Mouse (Mus musculus) heart, embryonic 11.5 days (tissue): ENCODE measurements around the gene As3mt. TPM values are rescaled to one million over a fixed set of nuclear protein-coding genes. Genes with fewer than 3 reads are reported as not detected.

Experiments
- ATAC-seq: fragments of 200-750 bp; cut with Nextera tagmentation; replicated peaks from 2 replicates; pipeline ENCODE4 v1.8.0; 2017; ENCODE audit warnings: moderate library complexity; ENCODE audit not compliant: insufficient number of reproducible peaks, low FRiP score, low TSS enrichment
- H3K27ac ChIP-seq: fragments of 300-500 bp; sonication (generic); 2 replicates; pipeline ENCODE4 v1.5.1; 2014; ENCODE audit warnings: mild to moderate bottlenecking, low read depth, low read length
- H3K27me3 ChIP-seq: fragments of 300-500 bp; sonication (generic); 2 replicates; pipeline ENCODE4 v1.6.1; 2014; ENCODE audit warnings: mild to moderate bottlenecking, low read length, mixed read lengths; ENCODE audit not compliant: control insufficient read depth, insufficient read depth
- H3K36me3 ChIP-seq: fragments of 300-500 bp; sonication (generic); 2 replicates; pipeline ENCODE4 v1.6.1; 2014; ENCODE audit warnings: mild to moderate bottlenecking, low read length, moderate library complexity, mixed read lengths; ENCODE audit not compliant: control insufficient read depth, insufficient read depth
- H3K4me1 ChIP-seq: fragments of 300-500 bp; sonication (generic); 2 replicates; pipeline ENCODE4 v1.6.1; 2014; ENCODE audit warnings: low read length; ENCODE audit not compliant: control insufficient read depth, insufficient read depth
- H3K4me2 ChIP-seq: fragments of 300-500 bp; sonication (generic); 2 replicates; pipeline ENCODE4 v1.6.1; 2014; ENCODE audit warnings: mild to moderate bottlenecking, moderate library complexity
- H3K4me3 ChIP-seq: fragments of 300-500 bp; sonication (generic); 2 replicates; pipeline ENCODE4 v1.5.1; 2014; ENCODE audit warnings: low read depth, low read length
- H3K9ac ChIP-seq: fragments of 300-500 bp; sonication (generic); 2 replicates; pipeline ENCODE4 v1.6.1; 2014; ENCODE audit warnings: mild to moderate bottlenecking, low read depth, low read length, moderate library complexity
- H3K9me3 ChIP-seq: fragments of 300-500 bp; sonication (generic); replicated peaks from 2 replicates; pipeline ENCODE4 v1.6.1; 2016; ENCODE audit warnings: low read length; ENCODE audit not compliant: control insufficient read depth
- WGBS: fragments of 180-500 bp; shearing (Covaris S2); extraction: QIAGEN DNeasy Blood & Tissue Kit; methylation state at CpG from one replicate; pipeline ENCODE4 v1.1.7; 2014; ENCODE audit not compliant: insufficient replicate concordance; 5-methylcytosine and 5-hydroxymethylcytosine counted together
- polyA plus RNA-seq: library from polyadenylated mRNA; unstranded; fragments of >200 nt; fragmentation: Nextera tagmentation; extraction: Ambion mirVana; gene quantifications from 2 replicates; pipeline ENCODE4 v1.2.1, GENCODE M21; 2014

The As3mt gene
- polyA plus RNA-seq, 1 experiment from 2014 or later: 47.6 TPM

DNA sequence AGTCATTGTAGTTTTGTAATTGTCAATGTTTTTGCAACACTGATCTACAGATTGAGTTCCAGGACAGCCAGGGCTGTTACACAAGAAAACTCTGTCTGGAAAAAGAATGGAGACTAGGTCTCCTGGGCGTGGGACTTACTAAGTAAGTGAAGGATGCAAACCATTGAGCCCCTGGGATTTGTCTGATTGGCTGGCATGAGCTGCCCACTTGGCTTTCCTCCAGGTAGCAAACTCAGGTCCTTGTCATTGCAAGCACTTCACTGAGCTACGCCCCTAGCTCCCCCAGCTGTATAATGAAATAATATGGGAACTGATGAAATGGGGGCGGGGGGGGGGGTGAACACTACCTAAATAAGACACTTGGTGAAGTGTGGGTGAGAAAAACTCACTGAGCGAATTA, 14.1 kb upstream of the As3mt start:
- H3K36me3 ChIP-seq: 0 out of 2 replicates have a peak, but pooled peaks cover 2% of the 10 kb centered on the region
- H3K4me3 ChIP-seq: no peak overlapping the region
- no peaks in the 10 kb centered on the region for H3K27me3 ChIP-seq
- H3K4me2 ChIP-seq: no peak overlapping the region
- 0 out of 2 replicates have a peak, but pooled peaks cover 7% of the 10 kb centered on the region for H3K4me1 ChIP-seq
- H3K9me3 ChIP-seq: no peaks in the 10 kb centered on the region
- 88% methylated on average over 4 of the region's 4 CpGs for WGBS
- no peak overlapping the region for H3K9ac ChIP-seq
- H3K27ac ChIP-seq: no peak overlapping the region
- ATAC-seq: no peak

DNA sequence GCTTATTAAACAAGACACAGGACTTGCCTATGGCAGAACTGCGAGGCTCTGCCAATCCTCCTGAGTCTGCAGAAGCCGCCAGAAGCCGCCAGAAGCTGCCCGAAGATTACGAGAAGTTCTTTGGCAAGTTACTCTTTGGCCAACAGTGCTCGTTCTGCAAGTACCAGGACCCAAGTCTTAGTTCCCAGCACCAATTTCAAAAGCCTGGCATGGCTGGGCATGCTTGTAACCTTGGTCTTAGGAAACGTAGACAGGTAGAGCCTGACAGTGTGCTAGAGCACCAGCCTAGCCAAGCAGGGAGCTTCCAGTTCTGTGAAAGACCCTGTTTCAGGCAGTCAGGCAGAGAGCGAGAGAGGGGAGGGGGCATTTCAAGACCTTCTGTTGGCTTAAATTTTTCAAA, 10.8 kb upstream of the As3mt start:
- ATAC-seq: no peak
- Histone ChIP-seq H3K9ac (no peak overlapping the region), H3K4me2 (no peak overlapping the region), H3K36me3 (peaks cover 2% of the 10 kb centered on the region; the same call in 1 of the 2 replicates), H3K27me3 (no peaks in the 10 kb centered on the region), H3K4me3 (no peak overlapping the region), H3K9me3 (no peaks in the 10 kb centered on the region), H3K4me1 (no peaks in the 10 kb centered on the region), H3K27ac (no peak overlapping the region)
- WGBS: 89% methylated on average over 8 of the region's 8 CpGs

DNA sequence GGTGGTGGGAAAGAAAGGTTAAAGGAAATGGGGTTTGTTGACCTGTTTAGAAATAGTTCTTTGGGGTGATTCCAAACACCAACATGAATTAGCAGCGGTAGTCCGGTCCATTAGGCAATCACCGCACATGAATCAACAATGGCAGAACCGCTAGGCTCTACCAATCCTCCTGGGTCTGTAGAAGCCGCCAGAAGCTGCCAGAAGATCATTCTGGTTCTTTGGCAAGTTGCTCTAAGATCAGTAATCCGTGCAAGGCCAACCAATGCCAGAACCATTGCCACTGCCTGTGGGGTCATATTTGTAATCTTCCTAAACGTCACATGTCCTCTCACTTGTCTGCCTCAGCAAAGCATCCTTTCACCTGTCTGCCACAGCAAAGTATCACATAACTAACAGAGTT, 10.3 kb upstream of the As3mt start:
- no peak overlapping the region for H3K4me3 ChIP-seq
- H3K36me3 ChIP-seq: peaks cover 2% of the 10 kb centered on the region; the same call in 1 of the 2 replicates
- no peak for ATAC-seq
- H3K4me1 ChIP-seq: no peaks in the 10 kb centered on the region
- no peak overlapping the region for H3K9ac ChIP-seq
- H3K27me3 ChIP-seq: no peaks in the 10 kb centered on the region
- H3K27ac ChIP-seq: no peak overlapping the region
- WGBS: 85% methylated on average over 7 of the region's 7 CpGs
- no peaks in the 10 kb centered on the region for H3K9me3 ChIP-seq
- no peak overlapping the region for H3K4me2 ChIP-seq

DNA sequence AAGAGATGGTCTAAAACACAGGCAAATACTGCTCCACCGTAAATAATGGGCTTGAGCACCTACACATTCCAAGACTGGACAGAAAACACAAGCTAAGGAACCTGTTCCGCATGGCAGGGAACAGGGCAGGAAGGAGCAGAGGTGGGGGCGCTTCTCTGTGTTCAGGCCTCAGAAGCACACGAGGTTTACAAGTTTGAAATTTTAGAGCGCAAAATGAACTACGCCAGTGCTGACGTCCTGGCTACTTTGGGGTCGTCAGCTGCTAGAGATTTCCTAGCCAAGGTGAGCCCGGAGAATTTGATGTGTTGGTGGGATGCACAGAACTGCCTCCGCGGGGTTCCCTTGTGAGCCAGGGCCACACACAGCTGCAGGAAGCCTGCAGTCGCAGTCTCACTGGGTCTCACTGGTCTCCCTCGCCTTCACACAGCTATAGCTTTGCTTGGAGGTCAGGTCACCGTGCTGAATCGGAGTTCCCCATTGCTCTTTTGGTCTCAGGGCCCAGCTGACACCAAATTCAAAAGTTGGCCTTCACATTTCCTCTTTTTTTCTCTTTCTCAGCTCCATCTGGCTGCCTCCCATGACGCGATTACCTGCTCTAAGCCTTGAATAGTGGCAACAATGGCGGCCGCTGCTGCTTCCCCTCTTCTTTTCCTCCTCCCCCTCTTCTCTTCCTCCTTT, 9.3 kb upstream of the As3mt start:
- H3K27ac ChIP-seq: no peak overlapping the region
- no peak for ATAC-seq
- no peaks in the 10 kb centered on the region for H3K27me3 ChIP-seq
- no peak overlapping the region for H3K4me2 ChIP-seq
- WGBS: 56% methylated on average over 19 of the region's 19 CpGs
- no peak overlapping the region for H3K4me3 ChIP-seq
- H3K36me3 ChIP-seq: peaks cover 2% of the 10 kb centered on the region; the same call in 1 of the 2 replicates
- H3K9ac ChIP-seq: no peak overlapping the region
- no peaks in the 10 kb centered on the region for H3K4me1 ChIP-seq
- H3K9me3 ChIP-seq: no peaks in the 10 kb centered on the region

DNA sequence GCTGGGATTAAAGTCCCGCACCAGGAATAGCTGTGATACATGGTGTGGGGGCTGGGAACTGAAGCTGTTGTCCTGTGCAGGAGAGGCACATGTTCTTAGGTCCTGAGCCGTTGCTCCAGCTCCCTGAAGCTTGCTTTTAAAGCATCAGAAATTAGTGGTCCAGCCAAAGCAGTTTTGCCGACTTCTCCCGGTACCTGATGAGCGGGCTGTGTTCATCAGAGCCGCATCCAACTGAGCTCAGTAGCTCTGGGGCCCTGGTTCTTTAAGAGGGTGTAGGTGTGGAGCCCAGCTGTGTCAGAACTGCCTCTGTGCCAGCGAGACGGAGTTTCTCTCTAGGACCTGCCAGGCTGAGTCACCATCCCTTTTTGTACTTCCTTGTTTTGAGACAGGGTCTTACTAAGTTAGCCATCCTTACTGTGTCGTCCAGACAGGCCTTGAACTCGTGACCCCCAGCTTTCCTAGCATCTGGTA, 8.2 kb upstream of the As3mt start:
- Histone ChIP-seq H3K4me2 (no peak overlapping the region), H3K9ac (no peak overlapping the region)
- WGBS: 73% methylated on average over 10 of the region's 10 CpGs

DNA sequence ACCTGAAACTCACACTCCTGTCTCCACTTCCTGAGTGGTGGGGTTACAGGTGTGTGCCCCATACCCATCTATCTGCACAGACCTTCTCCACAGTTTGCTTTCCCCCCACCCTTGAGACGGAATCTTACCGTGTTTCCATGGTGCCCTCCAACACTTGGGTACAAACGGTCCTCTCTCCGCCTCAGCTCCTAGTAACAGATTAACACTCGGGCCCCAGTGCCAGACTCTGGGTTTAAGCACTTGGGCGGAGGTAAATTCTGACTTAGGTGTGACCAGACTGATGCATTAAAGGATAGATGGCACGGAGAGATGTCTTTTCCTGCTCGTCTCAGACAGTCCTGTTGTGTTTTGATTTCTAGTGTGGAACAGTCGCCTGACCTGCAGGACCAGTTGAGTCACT, 6.1 kb upstream of the As3mt start:
- H3K27me3 ChIP-seq: no peaks in the 10 kb centered on the region
- H3K27ac ChIP-seq: no peak overlapping the region
- H3K9ac ChIP-seq: no peak overlapping the region
- 79% methylated on average over 9 of the region's 9 CpGs for WGBS
- no peak overlapping the region for H3K4me3 ChIP-seq
- H3K36me3 ChIP-seq: no peaks in the 10 kb centered on the region; the same call in 1 of the 2 replicates
- no peak overlapping the region for H3K4me2 ChIP-seq
- ATAC-seq: no peak
- no peaks in the 10 kb centered on the region for H3K4me1 ChIP-seq
- H3K9me3 ChIP-seq: no peaks in the 10 kb centered on the region

More for the DNA sequence above, 8.2 kb upstream of the As3mt start:
- no peaks in the 10 kb centered on the region for H3K4me1 ChIP-seq
- H3K27ac ChIP-seq: no peak overlapping the region
- peaks cover 2% of the 10 kb centered on the region; the same call in 1 of the 2 replicates for H3K36me3 ChIP-seq
- ATAC-seq: no peak
- H3K27me3 ChIP-seq: no peaks in the 10 kb centered on the region
- H3K9me3 ChIP-seq: no peaks in the 10 kb centered on the region
- no peak overlapping the region for H3K4me3 ChIP-seq

DNA sequence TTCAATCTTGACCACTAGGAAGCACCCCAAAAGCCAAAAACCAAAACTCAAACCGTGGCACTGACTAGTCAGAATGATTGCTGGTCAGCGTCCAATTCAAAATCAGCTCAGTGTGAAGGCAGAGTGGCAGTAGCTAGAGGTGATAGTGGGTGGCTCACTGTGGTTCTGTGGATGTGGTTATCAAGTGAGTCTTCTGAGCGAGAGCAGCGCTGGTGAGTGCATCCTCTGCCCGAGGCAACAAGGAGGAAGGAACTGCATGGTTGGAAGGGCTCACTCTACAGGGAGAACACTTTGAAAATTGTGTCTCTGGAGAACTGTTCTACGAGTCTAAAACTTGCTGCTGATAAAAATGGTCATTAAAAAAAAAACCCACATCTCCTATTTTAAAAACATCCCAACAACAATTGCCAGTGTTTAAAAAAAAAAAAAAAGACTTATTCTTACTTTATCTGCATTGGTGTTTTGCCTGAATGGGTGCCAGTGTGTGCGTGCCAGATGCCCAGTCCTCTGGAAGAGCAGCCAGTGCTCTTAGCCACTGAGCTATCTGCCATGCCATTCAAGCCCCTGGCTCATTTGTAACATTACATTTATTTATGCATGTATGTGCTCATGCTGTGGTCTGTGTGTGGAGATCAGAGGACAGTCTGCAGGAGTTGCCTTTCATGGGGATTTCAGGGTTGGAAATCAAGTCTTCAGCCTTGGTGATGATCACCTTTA, 1.3 kb upstream of the As3mt start:
- 48% methylated on average over 7 of the region's 7 CpGs for WGBS
- no peak overlapping the region for H3K4me2 ChIP-seq

DNA sequence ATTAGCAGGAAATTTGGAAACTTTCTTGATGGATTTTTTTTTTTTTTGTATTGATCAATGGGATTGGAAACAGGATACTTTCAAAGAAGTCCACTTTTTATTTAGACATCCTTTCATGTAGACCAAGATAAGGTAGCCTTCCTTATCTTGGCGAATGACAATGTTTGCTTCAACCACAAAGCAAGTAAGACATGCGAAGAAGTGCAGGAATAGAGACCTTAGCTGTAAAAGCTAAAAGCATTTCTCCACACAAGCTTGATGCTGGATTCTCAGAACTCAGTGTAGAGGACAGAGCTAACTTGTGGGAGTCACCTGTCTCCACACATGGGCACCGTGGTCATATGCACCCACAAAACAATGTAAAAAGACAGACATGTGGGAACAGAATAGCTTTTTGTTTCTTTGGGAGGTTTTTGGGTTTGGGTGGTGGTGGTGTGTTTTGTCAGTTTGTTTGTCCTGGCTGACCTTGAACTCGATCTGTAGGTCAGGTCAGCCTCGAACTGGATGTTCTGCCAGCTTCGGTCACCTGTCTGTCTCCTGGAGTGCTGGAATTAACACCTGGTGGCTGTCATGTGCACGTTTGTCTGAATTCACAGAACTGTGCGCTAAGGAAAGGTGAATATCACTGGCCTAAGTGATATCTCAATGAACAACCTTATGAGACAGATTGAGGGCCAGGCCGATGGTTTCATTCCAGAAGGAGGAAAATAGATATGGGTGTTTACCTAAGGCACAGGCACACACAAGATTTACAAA, 540 bp upstream of the As3mt start:
- ATAC-seq: no peak
- 55% methylated on average over 9 of the region's 9 CpGs for WGBS
- Histone ChIP-seq H3K4me1 (peaks cover 8% of the 10 kb centered on the region), H3K9me3 (no peaks in the 10 kb centered on the region), H3K4me2 (peak overlapping the region; percentile 74), H3K36me3 (no peaks in the 10 kb centered on the region; the same call in 1 of the 2 replicates), H3K4me3 (peak overlapping the region; percentile 57), H3K27me3 (no peaks in the 10 kb centered on the region), H3K9ac (peak overlapping the region; percentile 79), H3K27ac (no peak overlapping the region)

More for the DNA sequence above, 1.3 kb upstream of the As3mt start:
- Histone ChIP-seq H3K27ac (no peak overlapping the region), H3K36me3 (no peaks in the 10 kb centered on the region; the same call in 1 of the 2 replicates), H3K4me1 (peaks cover 8% of the 10 kb centered on the region), H3K9ac (no peak overlapping the region), H3K27me3 (no peaks in the 10 kb centered on the region), H3K4me3 (no peak overlapping the region), H3K9me3 (no peaks in the 10 kb centered on the region)
- ATAC-seq: no peak
